Mouse (Mus musculus) hindbrain, embryonic 11.5 days (tissue): ENCODE results near the gene Llcfc1. TPM values are rescaled to one million over a fixed set of nuclear protein-coding genes. Genes with fewer than 3 reads are reported as not detected.

Experiments used
- ATAC-seq: fragments of 200-750 bp; cut with Nextera tagmentation; 2 replicates; pipeline ENCODE4 v1.8.0; 2017; ENCODE audit warnings: mild to moderate bottlenecking, moderate TSS enrichment, moderate library complexity; ENCODE audit not compliant: low FRiP score
- DNase-seq: peaks from one replicate; pipeline ENCODE4 v3.0.0-alpha.2; 2015; ENCODE audit warnings: low spot score
- H3K27ac ChIP-seq: fragments of 300-500 bp; sonication (generic); 2 replicates; pipeline ENCODE4 v1.5.1; 2014; ENCODE audit warnings: mild to moderate bottlenecking, low read depth, low read length
- H3K27me3 ChIP-seq: fragments of 300-500 bp; sonication (generic); 2 replicates; pipeline ENCODE4 v1.6.1; 2014; ENCODE audit warnings: mild to moderate bottlenecking, low read length, moderate library complexity, mixed read lengths; ENCODE audit not compliant: control insufficient read depth, insufficient read depth
- H3K36me3 ChIP-seq: fragments of 300-500 bp; sonication (generic); 2 replicates; pipeline ENCODE4 v1.6.1; 2014; ENCODE audit warnings: mild to moderate bottlenecking, low read length, moderate library complexity, mixed read lengths; ENCODE audit not compliant: control insufficient read depth, insufficient read depth
- H3K4me1 ChIP-seq: fragments of 300-500 bp; sonication (generic); replicated peaks from 2 replicates; pipeline ENCODE4 v1.6.1; 2014; ENCODE audit warnings: low read length, mixed read lengths; ENCODE audit not compliant: control insufficient read depth, insufficient read depth
- H3K4me2 ChIP-seq: fragments of 300-500 bp; sonication (generic); replicated peaks from 2 replicates; pipeline ENCODE4 v1.6.1; 2014; ENCODE audit warnings: mild to moderate bottlenecking, low read depth, low read length
- H3K4me3 ChIP-seq: fragments of 300-500 bp; sonication (generic); 2 replicates; pipeline ENCODE4 v1.5.1; 2014; ENCODE audit warnings: low read depth, low read length
- H3K9ac ChIP-seq: fragments of 300-500 bp; sonication (generic); 2 replicates; pipeline ENCODE4 v1.6.1; 2014; ENCODE audit warnings: low read depth, low read length
- H3K9me3 ChIP-seq: fragments of 300-500 bp; sonication (generic); 2 replicates; pipeline ENCODE4 v1.6.1; 2016; ENCODE audit warnings: low read length; ENCODE audit not compliant: control insufficient read depth
- WGBS: fragments of 180-500 bp; shearing (Covaris S2); extraction: QIAGEN DNeasy Blood & Tissue Kit; methylation state at CpG from one replicate; pipeline ENCODE4 v1.1.7; 2014; 5-methylcytosine and 5-hydroxymethylcytosine counted together
- polyA plus RNA-seq: library from polyadenylated mRNA; unstranded; fragments of >200 nt; fragmentation: Nextera tagmentation; extraction: Ambion mirVana; gene quantifications from 2 replicates; pipeline ENCODE4 v1.2.1, GENCODE M21; 2014

The Llcfc1 gene
- polyA plus RNA-seq, 1 experiment from 2014 or later: not detected

DNA sequence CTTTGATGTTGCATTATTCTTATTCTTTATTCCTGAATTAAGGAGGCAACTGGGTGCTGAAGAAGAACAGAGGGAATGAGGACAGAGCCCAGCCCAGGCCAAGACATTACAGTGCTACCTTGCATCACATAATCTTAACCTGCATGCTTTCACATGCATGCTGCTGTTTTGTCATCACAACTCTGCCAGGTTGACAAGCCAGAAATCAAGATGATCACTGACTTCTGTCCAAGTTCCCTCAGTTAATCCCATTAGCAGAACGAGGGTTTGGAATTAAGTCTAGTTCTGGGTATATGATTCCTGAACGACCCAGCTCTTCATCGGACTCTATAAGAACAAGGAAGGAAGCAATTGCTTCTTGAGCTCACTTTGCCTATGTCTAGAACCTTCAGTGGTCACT, 38.0 kb upstream of the Llcfc1 start:
- no peaks in the 10 kb centered on the region for H3K9me3 ChIP-seq
- H3K4me3 ChIP-seq: no peak overlapping the region
- WGBS: 90% methylated on average over 3 of the region's 3 CpGs
- ATAC-seq: no peak
- no peaks in the 10 kb centered on the region for H3K4me1 ChIP-seq
- DNase-seq: no peak
- H3K36me3 ChIP-seq: no peaks in the 10 kb centered on the region
- no peak overlapping the region for H3K4me2 ChIP-seq
- no peak overlapping the region for H3K9ac ChIP-seq
- no peaks in the 10 kb centered on the region for H3K27me3 ChIP-seq
- H3K27ac ChIP-seq: no peak overlapping the region

DNA sequence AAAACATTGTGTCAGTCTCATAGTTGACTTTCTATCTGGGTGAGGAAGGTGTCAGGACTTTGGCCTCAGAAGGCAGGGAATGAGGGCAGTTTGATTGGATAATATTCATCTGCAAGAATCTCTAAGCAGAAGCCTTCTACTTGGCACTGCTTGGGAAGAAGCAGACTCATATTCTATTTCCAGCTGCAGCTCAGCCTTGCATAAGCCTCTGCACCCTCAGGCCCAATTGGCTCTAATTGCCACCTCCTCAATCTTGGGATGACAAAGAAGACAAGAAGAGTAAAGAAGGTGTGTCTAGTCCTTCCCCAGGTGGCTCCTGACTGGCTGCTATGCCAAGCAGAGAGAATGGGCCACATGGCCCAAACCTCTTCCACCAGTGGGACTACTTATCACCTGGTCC, 37.6 kb upstream of the Llcfc1 start:
- no peak overlapping the region for H3K4me3 ChIP-seq
- no peaks in the 10 kb centered on the region for H3K9me3 ChIP-seq
- H3K27ac ChIP-seq: no peak overlapping the region
- H3K4me1 ChIP-seq: no peaks in the 10 kb centered on the region
- no peak overlapping the region for H3K9ac ChIP-seq
- no peaks in the 10 kb centered on the region for H3K27me3 ChIP-seq
- H3K36me3 ChIP-seq: no peaks in the 10 kb centered on the region
- H3K4me2 ChIP-seq: no peak overlapping the region
- DNase-seq: no peak
- ATAC-seq: no peak

DNA sequence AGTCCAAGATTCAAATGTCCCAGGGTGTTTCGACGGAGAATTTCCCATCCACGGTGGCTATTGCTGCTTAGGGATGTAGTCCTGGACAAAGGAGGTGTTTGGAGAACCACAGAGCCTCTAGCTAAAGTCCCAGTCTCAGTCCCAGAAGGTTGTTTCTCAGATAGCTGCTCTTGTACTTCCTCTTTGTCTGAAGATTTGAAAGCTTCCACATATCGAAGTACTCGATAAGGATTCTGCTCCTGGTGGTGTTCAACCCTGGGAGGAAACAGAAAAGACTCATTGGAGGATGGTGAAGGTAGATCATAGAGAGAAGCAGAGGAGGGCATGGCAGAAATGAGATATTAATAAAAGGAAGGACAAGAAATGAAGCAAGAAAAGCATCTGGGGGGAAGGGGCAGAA, 31.1 kb upstream of the Llcfc1 start:
- no peak overlapping the region for H3K4me3 ChIP-seq

DNA sequence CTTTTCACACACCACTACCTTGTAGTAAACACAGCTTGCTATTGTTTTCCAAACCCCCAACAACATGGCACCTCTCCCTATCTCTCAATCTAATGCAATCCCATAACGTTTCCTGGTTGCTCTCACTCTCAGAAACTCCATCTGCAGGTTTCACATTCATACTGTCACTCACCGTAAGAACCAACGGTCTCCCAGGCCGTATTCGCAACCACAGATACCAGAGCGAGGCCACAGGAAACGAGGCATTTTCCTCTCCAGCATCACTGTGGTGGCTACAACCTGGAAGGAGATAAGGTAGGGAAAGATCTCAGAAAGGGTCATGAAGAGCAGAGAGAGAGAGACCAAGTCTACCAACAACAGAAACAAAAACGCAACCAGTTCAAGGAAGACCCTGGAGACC, 29.6 kb upstream of the Llcfc1 start:
- Histone ChIP-seq H3K9ac (no peak overlapping the region), H3K4me3 (no peak overlapping the region), H3K4me1 (no peaks in the 10 kb centered on the region), H3K36me3 (no peaks in the 10 kb centered on the region), H3K4me2 (no peak overlapping the region), H3K27ac (no peak overlapping the region), H3K27me3 (no peaks in the 10 kb centered on the region), H3K9me3 (no peaks in the 10 kb centered on the region)
- ATAC-seq: no peak
- WGBS: 88% methylated on average over 8 of the region's 8 CpGs
- DNase-seq: no peak

More for the DNA sequence above, 31.1 kb upstream of the Llcfc1 start:
- Histone ChIP-seq H3K27ac (no peak overlapping the region), H3K9me3 (no peaks in the 10 kb centered on the region), H3K9ac (no peak overlapping the region), H3K4me2 (no peak overlapping the region), H3K27me3 (no peaks in the 10 kb centered on the region), H3K4me1 (no peaks in the 10 kb centered on the region), H3K36me3 (no peaks in the 10 kb centered on the region)
- ATAC-seq (no peak), DNase-seq (no peak)
- 94% methylated on average over 5 of the region's 5 CpGs for WGBS

DNA sequence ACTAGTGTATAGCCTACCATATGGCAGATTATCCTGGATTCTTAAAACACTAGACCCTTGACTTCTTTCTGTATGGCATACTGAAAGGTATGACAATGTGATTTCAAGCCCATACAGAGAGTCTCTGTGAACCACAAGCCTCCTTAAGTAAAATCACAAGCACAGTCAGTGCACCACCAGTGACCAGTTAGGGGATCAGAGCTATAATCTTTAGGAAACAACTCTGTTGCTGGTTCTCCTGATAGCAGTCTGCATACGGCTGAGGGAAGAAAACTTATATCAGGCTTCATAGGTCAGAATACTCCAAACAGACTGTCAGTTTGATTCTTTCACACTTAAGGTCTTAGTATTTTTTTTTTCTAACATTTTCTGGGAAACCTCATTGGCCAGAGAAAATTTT, 25.7 kb upstream of the Llcfc1 start:
- 87% methylated on average over 1 of the region's 1 CpGs for WGBS
- H3K4me1 ChIP-seq: no peaks in the 10 kb centered on the region
- H3K4me3 ChIP-seq: no peak overlapping the region
- no peaks in the 10 kb centered on the region for H3K36me3 ChIP-seq
- H3K27me3 ChIP-seq: no peaks in the 10 kb centered on the region
- no peak overlapping the region for H3K9ac ChIP-seq
- H3K9me3 ChIP-seq: no peaks in the 10 kb centered on the region
- DNase-seq (no peak), ATAC-seq (no peak)
- H3K4me2 ChIP-seq: no peak overlapping the region
- H3K27ac ChIP-seq: no peak overlapping the region

DNA sequence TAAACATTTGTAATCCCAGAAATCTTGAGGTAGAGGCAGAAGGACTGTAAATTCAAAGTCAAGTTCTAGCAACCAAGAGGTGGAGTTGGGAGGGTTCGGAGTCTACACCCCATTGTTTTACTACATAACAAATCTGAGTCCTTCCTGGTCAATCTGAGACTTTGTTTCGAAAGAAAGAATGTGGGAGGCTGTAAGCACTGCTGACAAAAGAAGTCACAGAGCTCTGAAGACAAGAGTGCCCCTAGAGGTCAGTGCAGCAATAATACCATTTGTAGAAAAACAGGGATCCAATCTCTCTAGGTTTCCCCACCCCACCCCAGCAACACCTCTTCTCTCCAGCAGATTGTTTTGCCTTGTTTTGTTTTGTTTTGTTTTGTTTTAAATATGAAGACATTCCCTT, 21.9 kb upstream of the Llcfc1 start:
- H3K9me3 ChIP-seq: no peaks in the 10 kb centered on the region
- no peak overlapping the region for H3K9ac ChIP-seq
- H3K27ac ChIP-seq: no peak overlapping the region
- no peaks in the 10 kb centered on the region for H3K27me3 ChIP-seq
- no peak for ATAC-seq
- WGBS: 40% methylated on average over 2 of the region's 2 CpGs
- no peaks in the 10 kb centered on the region for H3K4me1 ChIP-seq
- no peak overlapping the region for H3K4me3 ChIP-seq
- H3K36me3 ChIP-seq: no peaks in the 10 kb centered on the region
- no peak overlapping the region for H3K4me2 ChIP-seq
- DNase-seq: peak; percentile 26

DNA sequence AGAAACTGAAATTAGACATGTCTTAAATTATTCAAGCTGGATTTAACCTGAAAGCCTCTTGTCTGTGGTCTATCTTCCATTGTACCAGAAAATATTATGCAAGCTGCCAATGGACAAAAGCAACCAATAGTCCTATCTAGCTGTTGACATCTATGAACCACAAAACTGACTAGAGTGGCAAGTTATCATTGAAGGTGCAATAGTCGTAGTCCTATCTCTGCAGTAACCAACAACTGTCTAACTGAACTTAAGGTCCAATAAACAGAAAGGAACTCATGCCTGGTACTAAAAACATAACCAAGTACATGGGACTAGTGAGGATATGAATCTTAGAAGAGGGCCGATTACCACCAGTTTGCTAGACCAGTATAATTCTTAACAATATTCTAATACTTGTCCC, 7.7 kb upstream of the Llcfc1 start:
- no peak overlapping the region for H3K9ac ChIP-seq
- WGBS: 89% methylated on average over 2 of the region's 2 CpGs
- H3K36me3 ChIP-seq: no peaks in the 10 kb centered on the region
- no peaks in the 10 kb centered on the region for H3K27me3 ChIP-seq
- no peaks in the 10 kb centered on the region for H3K4me1 ChIP-seq
- DNase-seq (no peak), ATAC-seq (no peak)
- H3K4me2 ChIP-seq: no peak overlapping the region
- H3K27ac ChIP-seq: no peak overlapping the region
- no peaks in the 10 kb centered on the region for H3K9me3 ChIP-seq
- no peak overlapping the region for H3K4me3 ChIP-seq

DNA sequence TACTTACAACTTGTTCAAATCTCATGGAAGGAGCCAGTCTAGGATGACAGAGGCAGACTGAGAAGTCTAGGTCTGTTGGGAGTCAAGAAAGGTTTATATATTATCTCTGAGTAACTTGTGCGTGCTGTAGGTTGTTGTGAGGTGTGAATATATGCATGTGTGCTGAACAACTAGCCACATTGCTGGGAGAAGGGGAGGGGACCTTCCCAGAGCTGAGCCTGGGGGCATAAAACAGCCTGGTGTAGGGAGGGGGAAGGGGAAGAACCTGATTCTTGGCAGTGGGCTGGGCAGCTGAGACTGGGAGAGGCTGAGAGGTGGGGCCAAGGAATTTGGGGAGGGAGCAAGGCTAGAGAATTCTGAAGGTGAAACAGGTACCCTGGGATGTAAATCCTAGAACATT, 3.6 kb upstream of the Llcfc1 start, which contains the start of gene Trpv5:
Trpv5 (minus strand) TSS at position 101 of the 400 bp plus-strand sequence.
- no peak for ATAC-seq
- DNase-seq: no peak
- no peak within 1 kb of the TSS for H3K27ac ChIP-seq
- no peaks in the 10 kb centered on the region for H3K9me3 ChIP-seq
- H3K4me1 ChIP-seq: no peaks in the 10 kb centered on the region
- no peak within 1 kb of the TSS for H3K9ac ChIP-seq
- WGBS: 83% methylated on average over 1 of the region's 1 CpGs
- H3K36me3 ChIP-seq: no peaks in the 10 kb centered on the region
- H3K4me2 ChIP-seq: no peak within 1 kb of the TSS
- no peak within 1 kb of the TSS for H3K4me3 ChIP-seq
- H3K27me3 ChIP-seq: no peaks in the 10 kb centered on the region

DNA sequence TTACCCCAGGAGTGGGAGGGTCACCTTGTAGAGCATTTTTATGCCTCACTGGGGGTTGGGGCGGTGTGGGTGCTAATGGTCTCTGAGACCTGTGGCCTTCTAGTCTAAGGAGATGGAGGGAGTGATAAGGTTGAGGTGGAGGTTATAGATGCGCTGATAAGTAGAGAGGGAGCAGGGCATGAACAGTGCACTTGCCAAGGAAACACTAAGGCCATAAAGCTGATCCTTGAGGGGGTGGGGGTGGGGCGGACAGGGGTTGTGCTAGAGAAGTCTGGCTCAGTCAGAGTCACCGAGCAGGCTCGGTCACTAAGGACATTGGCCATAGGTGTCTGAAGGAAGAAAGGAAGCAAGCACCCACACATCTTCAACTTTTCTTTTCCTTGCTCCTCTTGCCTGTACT, 2.6 kb upstream of the Llcfc1 start:
- H3K9me3 ChIP-seq: no peaks in the 10 kb centered on the region
- no peak overlapping the region for H3K27ac ChIP-seq
- DNase-seq: no peak
- 81% methylated on average over 5 of the region's 5 CpGs for WGBS
- no peak overlapping the region for H3K4me3 ChIP-seq
- H3K4me1 ChIP-seq: no peaks in the 10 kb centered on the region
- H3K36me3 ChIP-seq: no peaks in the 10 kb centered on the region
- ATAC-seq: no peak
- no peaks in the 10 kb centered on the region for H3K27me3 ChIP-seq
- no peak overlapping the region for H3K9ac ChIP-seq
- H3K4me2 ChIP-seq: no peak overlapping the region
